Mouse (Mus musculus): ENCODE data around the gene D630003M21Rik. TPM values are rescaled to one million over a fixed set of nuclear protein-coding genes. Genes with fewer than 3 reads are reported as not detected.

D630003M21Rik gene
- polyA plus RNA-seq (2015; fragmentation: Nextera tagmentation; extraction: Ambion mirVana) = 1.7 TPM in 2 replicates

DNA sequence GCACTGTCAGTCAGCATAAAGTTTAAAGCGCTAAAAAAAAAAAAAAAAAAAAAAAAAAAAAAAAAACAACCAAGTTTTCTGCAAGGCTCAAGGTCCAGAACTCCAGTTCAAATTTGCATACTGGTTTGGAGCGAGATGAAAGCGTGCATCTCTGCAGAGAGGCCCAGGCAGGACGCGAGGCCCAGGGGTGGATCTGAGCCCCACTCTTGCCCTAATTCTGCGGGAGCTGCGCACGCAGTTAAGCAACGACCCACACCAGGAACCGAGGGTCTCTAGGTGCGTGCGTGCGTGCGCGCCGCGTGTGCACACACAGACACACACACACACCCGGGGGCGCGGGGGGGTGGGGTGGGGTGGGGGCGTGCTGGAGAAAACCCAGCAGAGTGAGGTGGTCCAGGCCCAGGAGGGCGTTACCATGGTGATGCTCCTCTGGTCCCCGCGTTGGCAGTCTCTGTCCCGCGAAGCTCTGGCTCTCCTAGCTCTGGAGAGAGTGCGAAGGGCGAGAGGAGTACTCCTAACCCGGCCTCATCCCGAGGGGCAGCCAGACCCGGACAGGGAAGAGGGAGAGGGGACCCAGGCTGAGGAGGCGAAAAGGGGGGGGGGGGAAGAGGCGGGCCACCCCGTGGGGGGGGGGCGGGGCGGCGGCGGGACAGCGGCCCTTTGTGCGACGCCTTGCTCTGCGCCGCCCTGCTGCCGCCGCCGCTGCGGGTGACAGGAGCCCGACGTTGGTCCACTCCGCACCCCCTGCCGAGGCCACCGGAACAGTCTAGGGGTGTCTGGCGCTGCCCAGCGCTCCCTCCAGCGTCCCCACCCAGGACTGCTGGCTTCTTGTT is at the start of gene D630003M21Rik:
D630003M21Rik (minus strand) TSS at position 553 of the 833 bp plus-strand sequence.
- DNase-seq (ENCODE audit: low spot score) = peak; percentile 52
- Histone ChIP-seq H3K4me1 (replicated peaks; ENCODE audit: control insufficient read depth, insufficient read depth) (no peaks in the 10 kb centered on the region), H3K36me3 (ENCODE audit: control insufficient read depth, insufficient read depth, low read length) (no peaks in the 10 kb centered on the region), H3K4me3 (ENCODE audit: low read depth, low read length) (peak within 1 kb of the TSS; percentile 39), H3K9ac (ENCODE audit: low read length) (peak within 1 kb of the TSS; percentile 54), H3K27ac (replicated peaks) (peak within 1 kb of the TSS; percentile 53), H3K27me3 (ENCODE audit: control insufficient read depth, insufficient read depth, low read length) (no peaks in the 10 kb centered on the region), H3K9me3 (ENCODE audit: control insufficient read depth, low read length) (no peaks in the 10 kb centered on the region), H3K4me2 (replicated peaks; ENCODE audit: low read depth) (peak within 1 kb of the TSS; percentile 70)
- WGBS = under 1% methylated on average over 40 of the region's 55 CpGs
- no peak for TF ChIP-seq EP300 (optimal IDR thresholded peaks at IDR 0.05)
- TF ChIP-seq CTCF (IDR thresholded peaks at IDR 0.05; ENCODE audit: low read depth) = peak; percentile 36; the same call in 1 of the 2 replicates
- peak; percentile 65 for ATAC-seq (ENCODE audit: low FRiP score, low TSS enrichment)

DNA sequence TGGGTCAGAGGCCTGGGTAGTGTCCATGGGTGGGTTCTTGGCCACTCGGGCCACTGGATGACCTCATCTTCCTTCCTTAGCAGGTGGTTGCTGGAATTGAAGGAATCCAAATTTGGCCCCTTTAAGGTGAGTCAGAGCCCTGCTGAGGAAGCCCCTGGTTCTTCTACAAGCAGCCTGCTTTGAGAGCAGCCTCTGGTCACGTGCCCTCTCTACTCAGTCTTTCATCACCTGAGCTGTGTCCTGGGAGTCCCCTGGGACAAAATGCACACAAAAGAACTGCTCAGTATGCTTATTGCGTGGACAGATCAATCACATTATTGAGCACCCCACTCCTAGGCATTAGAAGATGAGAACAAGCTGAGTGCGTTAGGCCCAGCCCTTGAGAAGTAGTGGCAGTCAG is 47.9 kb upstream of the D630003M21Rik start:
- ATAC-seq (ENCODE audit: low FRiP score, low TSS enrichment) = no peak
- no peaks in the 10 kb centered on the region for H3K9me3 ChIP-seq (ENCODE audit: control insufficient read depth, low read length)
- no peaks in the 10 kb centered on the region for H3K36me3 ChIP-seq (ENCODE audit: control insufficient read depth, insufficient read depth, low read length)
- H3K9ac ChIP-seq (ENCODE audit: low read length) = no peak overlapping the region
- no peak overlapping the region for H3K4me3 ChIP-seq (ENCODE audit: low read depth, low read length)
- TF ChIP-seq EP300 (optimal IDR thresholded peaks at IDR 0.05) (no peak), CTCF (IDR thresholded peaks at IDR 0.05; ENCODE audit: low read depth) (no peak)
- H3K27ac ChIP-seq (replicated peaks) = no peak overlapping the region
- no peak for DNase-seq (ENCODE audit: low spot score)
- no peak overlapping the region for H3K4me2 ChIP-seq (replicated peaks; ENCODE audit: low read depth)
- no peaks in the 10 kb centered on the region for H3K4me1 ChIP-seq (replicated peaks; ENCODE audit: control insufficient read depth, insufficient read depth)
- no peaks in the 10 kb centered on the region for H3K27me3 ChIP-seq (ENCODE audit: control insufficient read depth, insufficient read depth, low read length)
- 72% methylated on average over 4 of the region's 4 CpGs for whole genome bisulfite sequencing

DNA sequence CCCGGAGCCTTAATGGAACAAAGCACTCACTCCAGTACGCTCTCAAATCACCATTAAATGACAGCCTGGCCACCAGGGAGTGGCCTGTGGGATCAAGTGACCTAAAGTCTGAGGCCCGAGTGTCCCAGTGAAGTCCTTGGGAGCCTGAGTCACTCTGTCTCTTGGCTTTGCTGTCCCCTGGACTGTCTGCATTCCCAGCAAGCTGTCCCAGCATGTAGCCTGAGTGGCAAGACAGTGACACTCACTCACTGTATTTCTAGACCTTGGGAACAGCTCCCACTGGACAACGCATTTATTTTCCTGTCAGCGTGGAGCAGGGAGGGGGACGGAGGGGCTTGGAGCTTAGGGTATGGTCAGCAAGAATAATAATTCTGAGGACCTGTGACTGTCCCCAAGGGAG is 47.4 kb upstream of the D630003M21Rik start:
- Histone ChIP-seq H3K4me2 (replicated peaks; ENCODE audit: low read depth) (no peak overlapping the region), H3K27me3 (ENCODE audit: control insufficient read depth, insufficient read depth, low read length) (no peaks in the 10 kb centered on the region), H3K9ac (ENCODE audit: low read length) (no peak overlapping the region), H3K4me3 (ENCODE audit: low read depth, low read length) (no peak overlapping the region), H3K27ac (replicated peaks) (no peak overlapping the region), H3K9me3 (ENCODE audit: control insufficient read depth, low read length) (no peaks in the 10 kb centered on the region), H3K36me3 (ENCODE audit: control insufficient read depth, insufficient read depth, low read length) (no peaks in the 10 kb centered on the region), H3K4me1 (replicated peaks; ENCODE audit: control insufficient read depth, insufficient read depth) (no peaks in the 10 kb centered on the region)
- 78% methylated on average over 6 of the region's 6 CpGs for WGBS
- DNase-seq (ENCODE audit: low spot score) (no peak), ATAC-seq (ENCODE audit: low FRiP score, low TSS enrichment) (no peak)
- TF ChIP-seq CTCF (IDR thresholded peaks at IDR 0.05; ENCODE audit: low read depth) = no peak
- TF ChIP-seq EP300 (optimal IDR thresholded peaks at IDR 0.05) = no peak

DNA sequence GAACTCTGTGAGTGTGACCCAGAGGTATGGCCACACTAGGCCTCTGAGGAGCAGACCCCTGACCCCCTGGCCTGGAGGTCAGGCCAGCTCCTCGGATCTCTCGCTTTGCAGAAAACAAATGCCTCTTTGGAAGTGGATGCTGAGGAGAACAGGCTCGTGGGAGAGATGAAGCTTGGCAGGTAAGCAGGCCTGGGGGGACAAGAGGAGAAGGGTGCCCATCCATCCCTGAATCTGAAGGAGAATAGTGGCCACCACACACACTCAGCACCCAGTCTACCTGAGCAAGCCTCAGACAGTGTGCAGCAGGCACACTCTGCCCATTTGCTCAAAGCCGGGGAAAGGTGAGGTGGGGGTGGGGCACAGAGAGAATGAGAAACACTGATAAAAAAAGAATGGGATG is 46.8 kb upstream of the D630003M21Rik start:
- Histone ChIP-seq H3K27ac (replicated peaks) (no peak overlapping the region), H3K4me3 (ENCODE audit: low read depth, low read length) (no peak overlapping the region), H3K9me3 (ENCODE audit: control insufficient read depth, low read length) (no peaks in the 10 kb centered on the region), H3K27me3 (ENCODE audit: control insufficient read depth, insufficient read depth, low read length) (no peaks in the 10 kb centered on the region), H3K4me2 (replicated peaks; ENCODE audit: low read depth) (no peak overlapping the region), H3K9ac (ENCODE audit: low read length) (no peak overlapping the region), H3K36me3 (ENCODE audit: control insufficient read depth, insufficient read depth, low read length) (no peaks in the 10 kb centered on the region), H3K4me1 (replicated peaks; ENCODE audit: control insufficient read depth, insufficient read depth) (no peaks in the 10 kb centered on the region)
- 71% methylated on average over 4 of the region's 4 CpGs for WGBS
- ATAC-seq (ENCODE audit: low FRiP score, low TSS enrichment) (no peak), DNase-seq (ENCODE audit: low spot score) (no peak)
- TF ChIP-seq EP300 (optimal IDR thresholded peaks at IDR 0.05) (no peak), CTCF (IDR thresholded peaks at IDR 0.05; ENCODE audit: low read depth) (no peak)

DNA sequence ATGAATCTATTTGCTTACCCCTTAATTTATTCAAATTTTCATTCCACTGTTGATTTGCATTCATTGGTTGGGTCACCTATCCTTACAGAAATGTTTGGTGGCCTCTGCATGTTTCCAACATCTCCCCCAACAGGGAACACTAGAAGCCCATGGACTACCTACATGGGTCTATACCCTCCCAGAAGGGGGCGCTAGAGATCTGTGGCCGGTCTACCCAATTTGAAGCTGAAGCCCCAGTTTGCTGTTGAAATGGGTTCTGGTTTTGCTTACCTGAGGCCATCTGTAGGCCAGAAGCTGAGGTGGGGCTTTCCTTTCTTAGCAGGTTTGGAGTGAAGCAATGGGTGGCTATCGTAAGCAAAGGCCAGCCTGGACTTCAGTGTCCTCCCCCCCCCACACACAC is 46.3 kb upstream of the D630003M21Rik start:
- no peak for ATAC-seq (ENCODE audit: low FRiP score, low TSS enrichment)
- Histone ChIP-seq H3K4me1 (replicated peaks; ENCODE audit: control insufficient read depth, insufficient read depth) (no peaks in the 10 kb centered on the region), H3K36me3 (ENCODE audit: control insufficient read depth, insufficient read depth, low read length) (no peaks in the 10 kb centered on the region), H3K4me3 (ENCODE audit: low read depth, low read length) (no peak overlapping the region), H3K9ac (ENCODE audit: low read length) (no peak overlapping the region), H3K4me2 (replicated peaks; ENCODE audit: low read depth) (no peak overlapping the region), H3K27ac (replicated peaks) (no peak overlapping the region), H3K27me3 (ENCODE audit: control insufficient read depth, insufficient read depth, low read length) (no peaks in the 10 kb centered on the region), H3K9me3 (ENCODE audit: control insufficient read depth, low read length) (no peaks in the 10 kb centered on the region)
- no peak for TF ChIP-seq EP300 (optimal IDR thresholded peaks at IDR 0.05)
- peak; percentile 33 for TF ChIP-seq CTCF (IDR thresholded peaks at IDR 0.05; ENCODE audit: low read depth)
- WGBS = 86% methylated on average over 3 of the region's 3 CpGs
- no peak for DNase-seq (ENCODE audit: low spot score)

DNA sequence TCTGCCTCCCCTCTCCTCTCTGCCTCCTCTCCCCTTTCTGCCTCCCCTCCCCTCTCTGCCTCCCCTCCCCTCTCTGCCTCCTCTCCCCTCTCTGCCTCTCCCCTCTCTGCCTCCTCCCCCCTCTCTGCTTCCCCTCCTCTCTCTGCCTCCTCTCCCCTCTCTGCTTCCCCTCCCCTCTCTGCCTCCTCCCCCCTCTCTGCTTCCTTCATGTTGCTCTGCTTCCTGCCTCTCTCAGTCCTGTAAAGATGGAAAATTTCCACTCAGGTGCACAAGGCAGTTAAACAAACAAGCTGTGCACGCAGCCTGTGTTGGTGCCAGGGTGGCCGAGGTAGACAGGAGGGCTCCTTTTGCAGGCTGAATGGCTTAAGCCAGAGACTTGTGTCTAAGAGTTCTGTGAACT is 44.6 kb upstream of the D630003M21Rik start:
- H3K36me3 ChIP-seq (ENCODE audit: control insufficient read depth, insufficient read depth, low read length) = no peaks in the 10 kb centered on the region
- H3K4me3 ChIP-seq (ENCODE audit: low read depth, low read length) = no peak overlapping the region
- 8% methylated on average over 2 of the region's 2 CpGs for WGBS
- no peak overlapping the region for H3K27ac ChIP-seq (replicated peaks)
- DNase-seq (ENCODE audit: low spot score) (no peak), ATAC-seq (ENCODE audit: low FRiP score, low TSS enrichment) (no peak)
- no peak overlapping the region for H3K9ac ChIP-seq (ENCODE audit: low read length)
- H3K4me1 ChIP-seq (replicated peaks; ENCODE audit: control insufficient read depth, insufficient read depth) = no peaks in the 10 kb centered on the region
- H3K27me3 ChIP-seq (ENCODE audit: control insufficient read depth, insufficient read depth, low read length) = no peaks in the 10 kb centered on the region
- no peaks in the 10 kb centered on the region for H3K9me3 ChIP-seq (ENCODE audit: control insufficient read depth, low read length)
- TF ChIP-seq CTCF (IDR thresholded peaks at IDR 0.05; ENCODE audit: low read depth) (no peak), EP300 (optimal IDR thresholded peaks at IDR 0.05) (no peak)
- H3K4me2 ChIP-seq (replicated peaks; ENCODE audit: low read depth) = no peak overlapping the region
